Mouse (Mus musculus): ENCODE data around the gene Lbhd2.
A peak's percentile ranks its signal among the peaks of the same experiment; 100 is the strongest.

Lbhd2 gene

DNA sequence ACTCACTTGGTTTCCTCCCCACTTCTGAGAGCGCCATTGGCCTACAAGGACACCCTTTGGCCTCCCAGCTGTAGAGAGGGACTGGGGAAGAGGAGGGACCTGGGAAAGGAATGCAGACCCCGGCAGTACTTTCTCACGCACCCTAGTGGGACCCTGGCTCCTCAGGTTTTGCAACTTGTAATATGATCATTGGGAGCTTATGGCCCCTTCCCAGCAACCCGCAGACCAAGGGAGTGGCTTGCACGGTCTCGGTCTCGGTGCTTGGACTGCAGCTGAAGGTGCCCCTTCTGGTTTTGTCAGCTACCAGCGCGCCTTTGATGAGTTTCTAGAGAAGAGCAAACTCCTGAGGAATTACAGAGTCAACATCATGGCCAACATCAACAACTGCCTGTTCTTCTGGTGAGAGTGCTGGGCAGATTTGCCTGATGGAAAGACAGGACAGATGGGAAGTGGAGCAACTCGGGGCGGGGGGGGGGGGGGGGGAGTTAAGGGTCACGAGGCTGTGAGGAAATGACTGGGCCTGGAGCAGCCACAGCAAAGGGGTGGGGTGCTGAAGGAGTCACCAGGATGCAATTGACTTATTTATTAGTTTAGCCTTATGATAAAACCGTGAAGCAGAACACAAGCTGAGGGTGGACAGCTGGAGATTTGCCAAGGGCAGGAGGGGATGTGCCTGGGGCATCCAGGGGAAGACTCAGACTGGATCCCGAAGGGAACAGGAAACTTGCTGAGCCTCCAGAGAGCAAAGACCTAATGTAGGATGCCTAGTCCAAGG, 42.5 kb downstream of the Lbhd2 start:
- DNase-seq: peak; percentile 75 to 85

DNA sequence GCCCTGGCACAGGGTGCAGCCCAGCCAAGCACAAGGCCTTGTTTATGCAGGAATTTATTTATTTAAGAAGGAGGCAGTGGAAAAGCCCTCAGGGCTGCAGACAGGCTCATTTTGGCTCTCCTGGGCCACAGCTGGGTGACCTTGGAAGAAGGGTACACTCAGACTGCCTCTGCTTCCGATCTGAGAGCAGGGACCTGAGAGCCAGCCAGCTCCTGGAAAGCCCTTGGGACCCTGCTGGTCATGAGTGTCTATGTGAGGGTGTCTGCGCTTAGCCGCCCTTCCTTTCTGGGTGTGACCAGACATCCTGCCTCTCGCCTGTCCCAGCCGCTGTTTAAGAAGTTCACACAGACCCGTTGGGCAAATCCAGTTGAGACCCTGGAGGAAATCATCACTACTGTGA, 43.8 kb downstream of the Lbhd2 start:
- peak; percentile 81 to 91 for DNase-seq

DNA sequence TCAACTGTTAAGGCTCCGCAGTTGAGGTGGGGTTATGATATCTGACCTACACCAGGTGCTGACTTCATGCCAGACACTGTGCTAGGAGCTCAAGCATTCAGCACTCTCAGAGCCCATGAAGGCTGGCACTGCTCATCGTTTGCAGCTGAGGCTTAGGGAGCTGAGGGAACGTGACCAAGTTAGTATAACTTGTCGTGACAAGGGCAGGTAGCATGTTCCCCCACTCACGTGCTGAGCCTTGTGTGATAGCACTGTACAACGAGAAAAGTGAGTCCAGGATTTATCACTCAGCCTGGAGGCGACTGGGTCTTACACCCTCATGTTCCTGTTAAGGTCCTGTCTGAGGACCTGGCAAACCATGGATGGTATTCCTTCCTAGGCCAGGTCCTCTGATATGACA, 45.0 kb downstream of the Lbhd2 start:
- DNase-seq: no peak

DNA sequence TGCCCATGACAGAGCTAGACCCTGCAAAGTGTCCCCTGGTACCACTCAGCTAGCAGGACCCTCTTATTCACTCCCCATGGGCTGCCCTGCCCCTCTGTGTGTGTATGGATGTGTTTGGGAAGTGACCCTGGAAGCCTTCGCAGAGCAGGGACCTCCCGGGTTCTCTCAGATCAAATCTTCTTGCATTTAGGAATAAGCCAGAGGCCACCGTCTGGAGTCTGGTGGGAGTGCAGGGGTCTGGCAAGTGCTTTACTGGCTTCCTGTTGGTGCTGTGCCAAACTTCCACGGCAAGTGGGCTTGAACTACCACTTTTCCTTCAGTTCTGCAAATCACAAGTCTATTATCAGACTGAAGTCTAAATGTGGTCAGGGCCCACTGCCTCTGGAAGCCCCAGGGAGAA, 47.4 kb downstream of the Lbhd2 start:
- no peak for DNase-seq

DNA sequence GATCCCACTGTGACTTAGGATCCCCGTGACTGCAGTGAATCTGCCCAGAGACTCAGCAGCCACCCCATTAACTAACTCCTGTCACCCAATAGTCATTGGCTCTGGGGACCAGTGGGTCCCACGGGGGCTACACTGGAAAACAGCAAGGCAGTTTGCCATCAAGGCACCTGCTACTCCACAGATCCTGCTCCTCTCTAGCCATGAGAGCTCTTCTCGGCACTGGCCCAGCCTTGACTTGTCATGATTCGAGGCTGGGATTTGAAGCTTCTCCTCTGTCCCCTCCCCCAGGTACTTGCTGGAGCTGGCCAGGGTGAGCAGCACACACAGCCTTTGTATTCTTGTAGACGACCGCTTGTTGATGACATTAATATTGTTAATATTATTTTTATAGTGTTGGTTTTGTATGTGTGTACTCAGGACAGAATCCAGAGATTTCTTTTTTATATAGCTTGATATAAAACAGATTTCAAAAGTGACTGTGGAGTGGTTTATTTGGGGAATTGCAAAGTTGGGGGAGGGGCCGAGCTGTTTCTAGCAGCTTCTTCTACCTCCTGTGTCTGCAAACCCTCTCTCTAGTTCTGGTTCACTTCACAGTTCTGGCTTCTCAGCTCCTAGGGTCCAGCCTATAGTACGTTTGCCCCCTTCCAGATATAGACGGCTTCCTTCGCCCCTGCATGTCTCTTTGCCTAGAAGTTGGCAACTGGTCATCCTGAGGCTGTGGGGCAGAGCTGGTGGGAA, 48.1 kb downstream of the Lbhd2 start:
- DNase-seq: no peak

DNA sequence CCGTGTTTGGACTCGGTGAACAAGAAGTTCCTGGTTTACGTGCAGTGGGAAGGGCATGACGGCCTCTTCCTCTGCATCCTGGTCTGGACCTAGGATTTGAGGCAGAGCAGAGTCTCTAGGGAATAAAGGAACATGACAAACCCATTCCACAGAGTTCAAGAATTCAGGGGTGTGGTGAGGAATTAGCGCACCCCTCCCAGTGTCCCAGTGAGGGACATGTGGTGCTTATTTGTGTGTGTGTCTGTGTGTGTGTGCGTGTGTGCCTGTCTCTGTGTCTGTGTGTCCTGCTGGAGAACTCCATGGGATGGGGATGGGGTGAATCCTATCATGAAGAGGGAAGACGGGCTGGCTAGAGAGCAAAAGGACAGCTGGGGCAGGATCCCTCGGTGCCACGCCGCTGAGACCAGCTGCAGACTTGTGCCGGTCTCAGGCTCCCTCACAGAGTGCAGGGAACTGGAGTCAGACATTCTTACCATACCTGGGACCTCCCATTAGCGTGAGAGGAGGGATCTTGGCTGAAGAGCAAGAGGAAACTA, 48.8 kb downstream of the Lbhd2 start:
- peak in 1 of 2 experiments; percentile 28 for DNase-seq

DNA sequence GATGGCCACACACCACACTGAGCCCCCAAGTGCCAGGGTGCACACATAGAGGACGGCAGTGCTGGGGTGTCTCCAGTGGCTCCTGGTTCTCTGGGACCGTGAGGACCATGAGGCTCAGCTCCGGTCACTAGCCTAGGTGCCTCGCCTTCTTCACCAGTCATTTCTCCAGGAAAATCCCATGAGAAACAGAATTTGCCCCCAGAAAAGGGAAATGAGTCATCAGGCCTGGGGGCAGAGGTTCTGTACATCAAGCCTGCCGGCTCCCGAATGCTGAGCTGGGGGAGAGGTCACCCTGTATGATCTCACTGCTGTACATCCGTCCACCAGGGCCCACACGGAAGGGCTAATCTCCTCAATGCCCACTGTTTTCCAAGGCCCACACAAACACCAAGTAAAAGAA, 49.3 kb downstream of the Lbhd2 start:
- DNase-seq: no peak

DNA sequence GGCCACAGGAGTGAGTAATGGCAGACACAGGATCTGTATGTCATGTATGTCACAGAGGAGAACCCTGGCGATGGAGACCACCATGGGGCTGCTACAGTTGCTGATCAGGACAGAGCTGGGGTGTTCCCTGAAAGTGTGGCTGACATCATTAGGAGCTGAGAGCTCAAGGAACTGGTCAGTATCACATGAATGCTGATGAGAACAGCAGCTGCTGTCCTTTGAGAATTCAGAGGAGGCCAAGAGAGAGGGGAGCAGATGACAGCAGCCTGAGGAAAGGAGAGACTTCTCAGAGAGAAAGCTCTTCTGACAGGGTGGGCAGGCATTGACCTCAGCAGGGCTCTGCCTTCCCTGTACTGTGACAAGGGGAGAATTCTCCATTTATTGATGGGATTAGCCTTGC, 51.1 kb downstream of the Lbhd2 start:
- DNase-seq: no peak

Measured in kidney, adult 8-10 months (tissue).